Mouse (Mus musculus) adrenal gland, adult (tissue): Measurements from ENCODE around the gene Tbxas1.

ENCODE experiments used
- DNase-seq, 2 experiments: peaks; one replicate each; pipeline ENCODE4 v3.0.0; 2022 to 2023; ENCODE audit warnings: low spot score in 1 of 2; ENCODE audit not compliant: inconsistent age in 2 of 2

The Tbxas1 gene

DNA sequence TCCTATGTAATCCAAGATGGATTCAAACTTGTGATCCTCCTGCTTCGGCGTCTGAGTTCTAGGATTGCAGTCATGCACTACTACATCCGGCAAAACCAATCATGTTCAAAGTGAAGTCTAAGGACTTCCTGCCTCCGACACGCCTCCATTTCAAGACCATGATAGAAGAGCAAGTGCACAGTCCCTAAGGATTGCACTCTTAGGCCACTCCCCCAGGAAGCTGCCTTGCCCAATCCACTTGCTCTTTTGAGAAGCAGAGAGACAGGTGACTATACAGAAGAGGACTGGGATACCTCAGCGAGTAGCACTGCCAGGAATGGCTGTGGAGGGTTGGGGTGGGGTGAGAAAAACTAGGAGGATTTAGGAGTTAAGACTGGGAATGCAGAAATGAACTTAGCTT is 14.0 kb downstream of the Tbxas1 start:
- no peak for DNase-seq

DNA sequence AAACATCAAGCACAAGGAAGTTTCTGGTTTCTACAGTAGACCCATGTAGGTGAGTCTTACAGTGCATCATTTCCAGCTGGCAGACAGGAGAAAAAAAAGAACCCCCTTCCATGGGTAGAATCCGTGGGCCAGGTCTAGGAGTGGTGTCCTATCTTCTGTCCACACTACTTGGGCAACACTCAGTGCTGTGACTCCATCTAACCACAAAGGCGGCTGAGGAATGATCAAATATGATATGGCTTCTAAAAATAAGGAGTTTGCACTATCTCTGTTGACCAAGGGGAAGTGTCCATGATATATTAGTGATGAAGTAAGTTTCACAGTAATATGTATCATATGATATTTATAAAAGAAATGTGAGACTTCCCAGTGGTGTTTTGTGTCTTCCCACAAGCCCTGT is 16.8 kb downstream of the Tbxas1 start:
- no peak for DNase-seq

DNA sequence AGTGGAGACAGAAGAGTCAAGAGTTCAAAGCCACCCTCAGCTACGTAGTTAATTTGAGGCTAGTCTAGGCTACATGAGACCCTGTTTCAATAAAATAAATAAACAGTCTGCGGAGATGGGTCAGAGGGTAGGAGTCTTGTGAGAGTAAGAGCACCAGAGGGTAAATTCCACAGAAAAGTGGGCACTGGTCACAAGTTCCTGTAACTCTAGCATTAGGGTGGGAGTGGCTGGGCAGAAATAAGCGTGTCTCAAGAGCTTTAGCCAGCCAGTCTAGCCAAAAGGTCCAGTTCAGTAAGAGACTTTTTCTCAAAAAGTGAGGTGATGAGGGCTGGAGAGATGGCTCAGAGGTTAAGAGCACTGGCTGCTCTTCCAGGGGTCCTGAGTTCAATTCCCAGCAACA is 18.4 kb downstream of the Tbxas1 start:
- no peak for DNase-seq

DNA sequence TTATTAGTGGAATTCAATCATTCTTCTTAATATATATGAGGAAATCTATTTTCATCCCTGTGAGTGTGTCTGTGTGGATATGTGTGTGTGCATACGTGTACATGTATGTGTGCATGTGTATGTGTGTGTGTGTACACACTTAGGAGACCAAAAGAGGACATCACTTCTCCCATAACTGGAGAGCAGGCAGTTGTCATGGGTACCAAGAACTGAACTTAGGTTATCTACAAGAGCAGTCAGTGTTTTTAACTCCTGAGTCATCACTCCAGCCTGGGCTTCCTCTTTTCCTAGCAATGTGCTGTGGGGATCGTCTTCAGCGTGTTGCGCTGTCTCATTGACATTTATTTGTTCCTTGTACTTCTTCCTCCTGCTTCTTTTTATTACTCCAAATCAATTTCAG is 24.9 kb downstream of the Tbxas1 start:
- no peak for DNase-seq

DNA sequence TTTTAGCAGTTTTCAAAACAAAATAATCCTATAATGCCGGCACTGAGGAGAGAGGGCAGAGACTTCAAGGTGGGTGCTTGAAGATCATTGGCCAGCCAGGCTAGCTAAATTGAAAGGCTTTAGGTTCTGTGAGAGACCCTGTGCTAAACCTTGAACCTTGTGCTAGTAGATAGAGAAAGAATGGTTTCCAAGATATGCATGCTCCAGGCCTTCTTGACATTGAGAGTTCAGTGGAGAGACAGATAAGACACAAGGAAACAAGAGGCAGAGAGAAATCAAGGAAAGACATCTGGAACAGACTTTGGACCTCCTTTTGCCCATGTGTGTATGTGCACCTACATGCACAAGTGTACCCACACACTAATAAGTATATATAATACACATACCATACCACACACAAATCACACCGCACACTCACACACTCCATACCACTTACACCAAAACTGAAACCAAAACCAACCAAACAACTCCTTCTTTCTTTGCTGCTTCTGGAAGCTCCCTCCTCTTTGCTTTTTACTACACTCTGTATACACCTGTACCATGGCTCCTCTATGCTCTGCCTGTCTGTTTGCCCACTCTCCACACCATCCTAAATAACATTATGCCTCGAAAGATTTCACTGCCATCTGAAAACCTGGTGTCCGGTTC is 25.4 kb downstream of the Tbxas1 start:
- DNase-seq: peak in 1 of 2 experiments; percentile 22

DNA sequence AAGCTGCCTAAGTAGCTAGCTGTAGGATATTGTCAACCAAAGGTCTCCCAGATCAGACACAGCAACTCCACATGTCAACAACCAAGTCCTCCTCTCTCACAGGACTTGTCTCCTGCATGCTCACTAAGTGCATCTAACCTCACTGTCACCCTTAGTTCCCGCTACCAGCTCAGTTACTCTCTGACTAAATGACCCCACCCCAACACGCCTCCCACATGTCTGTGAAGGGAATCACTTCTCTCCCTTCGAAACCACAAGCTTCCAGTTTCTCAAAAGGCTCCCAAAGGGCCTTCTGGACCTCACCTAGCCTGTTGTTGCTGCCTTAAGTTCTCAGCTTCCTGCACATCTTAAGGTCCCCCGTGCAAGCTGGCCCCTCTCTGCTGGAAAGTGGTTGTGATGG is 25.9 kb downstream of the Tbxas1 start:
- DNase-seq: peak in 1 of 2 experiments; percentile 27

DNA sequence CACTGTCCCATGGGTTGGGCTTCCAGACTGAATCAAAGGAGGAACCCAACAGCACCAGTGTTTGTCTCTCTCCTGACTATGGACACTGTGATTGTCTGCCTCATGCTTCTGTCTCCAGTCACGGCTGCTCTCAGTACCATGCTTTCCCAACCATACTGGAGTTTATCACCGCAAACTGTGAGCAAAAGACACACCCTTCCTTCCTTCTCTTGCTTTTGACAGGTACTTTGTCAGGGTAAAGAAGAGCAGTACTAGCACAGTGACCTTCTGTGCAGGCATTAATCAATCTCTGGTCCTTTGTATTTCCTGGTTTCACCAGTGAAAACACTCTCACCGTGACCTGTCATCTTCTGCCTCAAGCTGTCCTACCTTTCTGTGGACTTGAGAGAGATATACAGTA is 26.4 kb downstream of the Tbxas1 start:
- DNase-seq: peak in 1 of 2 experiments; percentile 48

DNA sequence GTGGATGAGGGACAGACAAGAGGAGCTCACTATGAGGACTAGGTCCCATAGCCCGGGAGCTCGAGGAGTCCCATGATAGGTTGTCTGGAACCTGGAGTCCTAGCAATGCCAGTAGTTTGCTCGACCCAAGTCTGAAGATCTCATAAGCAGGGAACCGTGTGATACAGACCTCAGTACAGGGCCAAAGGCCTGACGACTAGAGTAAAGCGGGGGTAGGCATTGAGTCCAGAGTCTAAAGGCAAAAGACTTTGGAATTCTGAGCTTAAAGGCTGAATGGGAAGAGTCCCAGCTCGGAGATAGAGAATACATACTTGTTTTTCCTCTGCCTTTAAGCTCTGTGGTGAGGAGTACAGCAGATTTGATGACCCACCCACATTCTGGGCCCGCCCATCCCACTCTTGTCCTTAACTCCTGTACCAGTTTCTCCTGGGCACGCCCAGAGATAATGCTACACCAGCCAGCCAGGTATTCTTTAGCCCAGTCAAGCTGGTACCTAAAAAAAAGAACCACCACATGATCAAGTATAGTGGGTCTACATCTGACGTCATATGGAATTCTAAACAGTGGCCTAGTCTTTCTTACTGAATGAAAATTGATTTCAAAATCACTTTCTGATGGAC is 27.7 kb downstream of the Tbxas1 start:
- DNase-seq: no peak

DNA sequence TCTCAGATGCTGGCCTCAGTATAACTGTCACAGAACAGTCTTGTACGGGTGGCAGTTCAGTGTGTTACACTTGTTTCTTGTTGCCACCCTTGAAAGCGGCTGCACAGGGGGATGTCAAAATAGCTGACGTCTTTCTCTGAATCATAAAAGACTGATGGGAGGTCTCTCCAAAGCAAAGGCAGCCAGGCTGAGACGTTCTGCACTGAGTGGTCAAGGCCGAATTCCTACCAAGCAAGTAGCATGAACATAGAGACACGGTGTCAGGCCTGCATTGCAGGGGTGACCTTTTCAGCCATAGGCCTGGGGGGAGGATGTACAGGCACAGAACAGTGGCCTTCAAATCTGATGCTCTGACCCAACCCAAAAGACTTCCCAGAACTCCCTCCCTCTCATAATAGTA is 30.8 kb downstream of the Tbxas1 start:
- DNase-seq: peak; percentile 87 to 90

DNA sequence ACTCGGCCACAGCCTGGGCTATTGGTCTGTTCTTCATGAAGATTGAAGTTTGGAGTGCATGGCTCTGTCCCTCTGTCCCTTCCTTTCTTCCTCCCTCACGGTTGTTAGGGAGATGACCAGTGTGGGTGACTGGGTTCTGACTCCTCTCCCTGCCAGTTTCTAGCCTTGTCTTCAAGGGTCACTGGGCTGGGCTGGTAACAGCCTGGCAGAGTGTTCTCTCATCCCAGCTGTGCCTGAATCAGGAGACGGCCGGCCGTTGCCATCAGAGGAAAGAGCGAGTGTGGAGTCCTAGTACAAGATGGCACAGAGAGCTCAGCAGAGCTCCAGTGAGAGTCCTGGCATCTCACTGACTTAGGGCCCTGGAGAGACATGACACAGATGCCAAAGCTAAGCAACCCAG is 33.2 kb downstream of the Tbxas1 start:
- DNase-seq: peak in 1 of 2 experiments; percentile 28

DNA sequence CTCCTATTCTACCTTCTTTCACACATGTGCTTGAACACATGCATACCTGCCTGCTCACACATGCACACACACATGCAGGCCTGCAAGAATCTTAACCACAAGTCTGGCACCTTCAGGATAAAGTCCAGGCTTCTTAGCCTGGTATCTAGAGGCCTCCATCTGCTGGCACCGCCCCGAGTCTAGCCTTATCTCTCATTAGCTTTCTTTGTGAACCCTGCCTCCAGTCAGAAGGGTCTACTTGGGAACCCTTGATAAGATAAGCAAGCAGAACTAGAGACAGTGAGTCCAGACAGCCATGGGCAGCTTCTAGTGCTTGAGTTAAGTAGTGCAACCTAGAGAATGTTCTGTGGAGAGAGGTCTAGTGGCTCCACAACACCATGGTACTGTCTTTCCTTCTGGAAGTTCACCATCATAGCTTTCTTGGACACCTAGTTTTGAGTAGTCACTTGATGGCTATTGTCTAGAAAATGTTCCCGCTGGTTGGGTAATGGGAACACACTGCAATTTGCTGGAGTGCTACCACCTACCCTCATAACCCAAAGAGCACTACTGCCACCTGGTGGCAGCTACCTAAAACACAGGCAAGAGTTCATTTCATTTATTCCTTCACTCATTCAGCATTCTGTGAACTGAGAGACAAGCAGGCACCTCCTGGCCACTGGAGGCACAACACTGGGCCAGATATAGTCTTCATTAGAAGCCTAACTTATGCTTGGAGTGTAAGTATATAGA is 35.8 kb downstream of the Tbxas1 start:
- DNase-seq: peak; percentile 80 to 93

DNA sequence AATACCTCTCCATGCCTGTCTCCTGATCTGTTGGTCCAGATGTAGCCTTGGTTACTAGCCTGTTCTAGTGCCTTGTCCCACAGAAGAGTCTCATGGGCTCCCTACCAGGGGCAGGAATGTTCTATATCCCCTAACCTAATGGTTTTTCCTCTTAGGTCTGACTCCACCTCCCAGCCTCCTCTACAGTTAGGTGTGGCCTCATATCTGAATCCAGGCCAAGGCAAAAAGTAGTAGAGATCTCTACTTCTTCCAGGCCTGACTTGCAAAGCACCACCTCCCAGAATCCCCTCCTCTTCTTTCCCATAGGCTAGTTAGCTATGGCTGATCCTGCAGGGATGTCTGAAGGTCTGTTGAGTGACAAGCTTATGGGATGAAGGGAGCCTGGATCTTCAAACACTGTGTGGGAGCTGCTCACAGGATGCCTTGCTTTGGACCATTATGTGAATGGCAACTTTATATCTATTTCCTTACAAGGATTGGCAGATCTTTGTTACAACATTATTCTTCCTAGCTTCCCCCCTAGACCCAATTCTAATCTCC is 37.0 kb downstream of the Tbxas1 start:
- DNase-seq: peak in 1 of 2 experiments; percentile 54

DNA sequence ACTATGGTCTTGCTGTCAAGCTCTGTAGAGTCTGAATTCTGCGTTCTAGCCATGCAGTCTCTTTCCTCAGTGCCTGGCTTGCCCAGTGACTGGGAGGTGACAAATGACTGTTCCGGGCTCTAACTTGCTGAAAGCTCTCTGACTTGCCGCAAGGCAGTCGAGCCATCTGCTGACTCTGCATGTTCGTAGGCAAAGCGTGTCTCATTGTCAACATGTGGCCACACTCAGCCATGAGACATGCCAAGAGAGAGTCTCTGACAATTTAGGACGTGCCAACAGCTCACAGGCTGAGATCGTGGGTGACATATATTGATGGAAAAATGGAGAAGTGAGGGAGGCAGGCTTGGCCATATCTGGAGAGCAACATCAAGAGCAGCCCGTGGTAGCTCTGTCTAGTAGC is 37.6 kb downstream of the Tbxas1 start:
- DNase-seq: no peak

DNA sequence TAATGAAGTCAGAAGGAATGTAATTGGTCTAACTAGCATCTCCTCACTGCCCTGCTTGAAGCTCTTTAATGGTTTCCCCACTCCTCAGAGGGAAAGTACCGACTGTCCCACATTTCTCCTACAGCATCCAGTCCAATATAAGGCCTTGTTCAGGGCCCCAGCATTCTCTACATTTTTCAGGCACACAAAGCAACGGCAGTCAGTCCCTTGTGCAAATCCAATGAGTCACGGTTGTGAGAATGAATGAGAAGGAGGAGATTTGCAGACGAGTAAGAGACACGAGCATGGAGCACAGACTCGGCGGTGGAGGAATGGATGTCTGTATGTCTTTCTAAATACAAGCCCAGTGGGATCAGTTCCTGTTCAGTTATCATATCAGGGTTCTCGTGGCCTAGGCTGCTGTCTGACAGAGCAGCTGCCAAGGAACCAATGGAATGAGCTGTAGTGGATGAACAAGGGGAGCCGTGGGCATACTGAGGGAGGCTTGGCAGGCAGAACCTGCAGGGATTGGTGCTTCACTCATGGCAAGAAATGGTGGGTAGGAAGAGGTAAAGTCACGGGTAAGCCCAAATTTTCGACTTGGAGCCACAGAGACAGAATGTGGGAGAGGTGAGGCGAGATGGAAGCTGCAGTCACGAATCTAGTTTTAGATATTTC is 38.3 kb downstream of the Tbxas1 start:
- DNase-seq: peak in 1 of 2 experiments; percentile 52

DNA sequence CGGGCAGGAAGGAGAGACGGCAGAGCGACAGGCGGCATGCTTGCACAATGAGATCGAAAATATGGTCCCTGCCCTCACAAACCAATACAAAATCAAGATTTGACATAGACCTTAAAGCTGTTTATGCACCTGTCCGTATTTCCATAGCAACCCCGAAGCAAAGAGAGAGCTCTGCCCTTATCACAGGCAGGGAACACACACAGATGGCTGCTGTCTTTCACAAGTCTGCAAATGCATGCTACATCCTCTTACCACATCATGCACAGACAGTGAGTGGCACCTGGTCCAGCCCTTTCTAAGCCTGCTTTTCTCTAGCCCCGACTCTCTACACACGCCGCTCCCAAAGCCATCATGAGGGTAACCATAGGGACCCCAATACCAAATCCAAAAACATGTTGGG is 39.0 kb downstream of the Tbxas1 start:
- no peak for DNase-seq

DNA sequence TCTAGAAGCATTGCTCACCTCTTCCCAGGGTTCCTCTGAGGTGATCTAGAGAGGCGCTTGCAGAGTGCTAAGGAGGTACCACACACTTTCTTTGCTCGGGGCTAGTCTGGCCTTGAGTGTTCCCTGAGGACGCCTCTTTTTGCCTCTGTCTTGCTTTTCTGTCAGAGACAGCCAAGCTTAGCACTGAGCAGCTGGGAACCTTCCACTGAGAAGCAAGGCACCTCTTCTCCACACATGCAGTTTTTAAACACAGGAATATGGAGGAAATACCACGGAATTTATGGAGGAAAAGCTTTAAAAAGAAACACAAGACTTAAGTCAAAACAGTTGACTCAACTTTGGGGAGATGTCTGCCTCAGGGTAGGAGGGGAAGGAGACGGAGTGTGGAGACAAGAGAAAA is 40.6 kb downstream of the Tbxas1 start:
- DNase-seq: no peak

DNA sequence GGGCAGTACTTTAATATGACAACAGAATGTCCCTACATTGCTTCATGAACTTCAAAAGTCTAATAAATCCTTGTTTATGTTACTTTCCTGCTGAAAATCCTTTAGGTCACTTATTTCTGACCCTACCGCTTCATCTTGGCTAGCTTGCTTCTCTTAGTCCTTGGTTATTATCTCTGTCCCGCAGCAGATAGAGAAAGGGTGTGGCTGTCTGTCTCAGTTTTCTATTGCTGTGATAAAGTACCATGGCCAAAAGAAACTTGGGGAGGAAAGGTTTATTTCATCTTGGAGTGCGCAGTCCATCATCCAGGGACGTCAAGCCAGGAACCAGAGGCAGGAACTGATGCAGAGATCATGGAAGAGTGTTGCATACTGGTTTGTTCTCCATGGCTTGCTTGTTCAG is 41.4 kb downstream of the Tbxas1 start:
- DNase-seq: peak in 1 of 2 experiments; percentile 44

DNA sequence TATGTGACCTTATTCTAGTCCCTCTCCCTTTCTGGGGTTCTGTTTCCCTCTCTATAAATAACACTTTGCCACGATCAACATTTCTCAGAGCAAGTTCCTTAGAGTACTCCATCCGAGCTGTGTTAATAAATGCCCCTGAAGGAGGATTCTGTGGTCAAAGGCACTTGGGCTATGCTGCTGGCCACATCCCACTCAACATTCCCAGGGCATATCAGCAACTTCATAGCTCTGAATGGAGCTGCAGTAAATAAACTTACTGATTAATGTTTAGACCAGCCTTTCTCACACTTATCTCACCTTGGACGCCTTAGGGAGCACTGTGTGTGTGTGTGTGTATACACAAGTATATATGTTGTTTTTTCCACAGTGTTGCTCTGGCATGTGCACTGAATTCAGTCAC is 42.2 kb downstream of the Tbxas1 start:
- no peak for DNase-seq

DNA sequence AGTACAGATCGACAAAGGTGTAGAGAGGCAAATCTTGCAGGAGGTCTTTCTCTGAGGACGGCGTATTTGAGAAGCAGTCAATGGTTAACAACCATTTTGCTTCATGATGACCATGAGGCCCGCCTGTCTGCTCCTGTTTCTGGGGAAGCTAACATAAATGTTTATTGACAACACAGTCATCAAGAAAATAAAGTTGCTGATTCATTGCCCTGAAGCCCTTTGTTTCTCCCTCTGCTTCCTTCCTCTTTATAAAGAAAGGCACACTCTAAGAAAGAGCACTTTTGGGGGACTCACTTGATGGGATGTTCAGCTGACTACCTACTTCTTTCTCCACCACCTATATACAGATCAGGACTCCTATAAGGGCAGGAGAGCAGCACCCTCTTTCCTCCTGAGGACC is 43.5 kb downstream of the Tbxas1 start:
- DNase-seq: no peak

DNA sequence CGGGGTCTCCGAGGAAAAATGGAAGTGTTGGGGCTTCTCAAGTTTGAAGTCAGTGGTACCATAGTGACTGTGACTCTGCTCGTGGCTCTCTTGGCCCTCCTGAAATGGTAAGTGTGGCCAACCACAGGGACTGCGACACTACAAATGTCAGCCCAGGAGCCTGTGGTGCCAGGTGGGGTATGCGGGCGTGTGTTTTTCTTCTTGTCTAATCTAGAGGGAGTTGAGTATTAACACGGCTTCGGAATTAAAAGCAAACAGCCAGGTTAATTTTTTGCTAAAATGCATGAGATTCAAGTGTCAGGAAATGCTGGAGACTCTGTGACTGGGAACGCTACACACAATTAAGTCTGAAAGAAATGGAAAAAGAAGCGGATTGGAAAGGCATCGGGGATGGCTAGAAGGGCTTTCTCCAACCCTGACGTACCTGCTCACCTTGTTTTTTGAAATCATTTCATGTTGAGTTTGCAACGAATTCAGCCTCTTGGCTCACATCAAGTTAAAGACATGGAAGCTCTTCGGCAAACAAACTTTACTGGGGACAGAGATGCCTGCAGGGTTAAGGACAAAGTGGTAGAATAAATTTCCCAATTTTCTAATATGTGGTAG is 44.0 kb downstream of the Tbxas1 start:
- no peak for DNase-seq

DNA sequence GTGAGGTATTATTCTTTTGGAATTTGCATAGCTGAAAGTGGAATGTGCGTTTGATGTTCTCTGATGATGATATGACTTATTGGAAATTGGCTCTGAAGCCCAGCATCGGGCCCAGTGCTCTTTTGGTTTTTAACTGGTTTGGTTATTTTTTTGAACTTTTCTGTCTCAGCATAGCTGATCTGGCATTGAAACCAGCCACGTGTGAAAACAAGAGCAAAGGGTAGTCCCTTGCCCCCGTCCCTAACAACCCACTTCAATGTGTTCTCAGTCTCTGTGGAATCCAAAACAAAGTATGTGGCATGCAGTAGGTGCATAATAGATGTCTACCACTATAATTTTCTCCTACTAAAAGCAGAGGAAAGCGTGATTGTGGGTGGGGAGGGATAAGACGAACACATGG is 44.9 kb downstream of the Tbxas1 start:
- DNase-seq: no peak
